Mouse (Mus musculus) ES-Bruce4 (cell line): ENCODE data around the gene Pcna.

Experiments
- CTCF ChIP-seq: IDR thresholded peaks from one replicate; pipeline ENCODE4 v1.8.1; 2011; ENCODE audit warnings: low read depth, low read length
- POLR2A ChIP-seq: IDR thresholded peaks from one replicate; pipeline ENCODE4 v1.8.1; 2011; ENCODE audit warnings: low read length; ENCODE audit not compliant: insufficient read depth

DNA sequence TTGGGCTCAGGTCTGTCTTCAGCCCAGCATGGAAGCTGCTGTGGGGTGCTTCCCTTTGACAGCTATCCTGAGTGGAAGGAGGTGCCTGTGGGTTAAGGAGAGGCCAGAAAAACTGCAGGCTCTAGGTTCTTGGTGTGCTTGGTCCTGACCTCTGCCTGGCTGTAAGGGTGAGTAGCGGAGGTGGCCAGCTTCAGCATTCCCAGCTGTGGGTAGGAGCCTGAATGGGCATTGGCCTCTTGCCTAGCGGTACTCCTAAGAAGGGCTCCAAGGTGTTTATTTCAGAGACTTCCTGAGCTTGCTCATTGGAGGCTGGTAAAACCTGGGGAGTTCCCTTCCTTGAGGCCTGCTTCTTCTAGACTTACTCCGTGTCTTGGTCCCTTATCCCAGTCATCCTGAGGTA lies 38.2 kb upstream of the Pcna start:
- no peak for TF ChIP-seq CTCF
- TF ChIP-seq POLR2A, result no peak
